Mouse (Mus musculus) CH12.LX (cell line): ENCODE measurements around the gene Fbxw17. TPM values are rescaled to one million over a fixed set of nuclear protein-coding genes. Genes with fewer than 3 reads are reported as not detected.

Source experiments
- DNase-seq: peaks from one replicate; pipeline ENCODE4 v3.0.0-alpha.2; 2013; ENCODE audit errors: extremely low read depth
- H3K27ac ChIP-seq: 2 replicates; pipeline ENCODE4 v1.5.1; 2012; ENCODE audit warnings: low read depth, mild to moderate bottlenecking, control low read depth, moderate library complexity; ENCODE audit not compliant: insufficient read depth
- H3K27me3 ChIP-seq: replicated peaks from 2 replicates; pipeline ENCODE3; 2012; ENCODE audit warnings: inconsistent platforms
- H3K36me3 ChIP-seq, 2 experiments: replicated peaks in 1 of 2; 2 replicates each; pipeline versions ENCODE3 to v1.6.1; 2012; ENCODE audit warnings: inconsistent platforms in 1 of 2, low read length in 1 of 2, mild to moderate bottlenecking in 1 of 2, mixed read lengths in 1 of 2, moderate library complexity in 1 of 2; ENCODE audit not compliant: control insufficient read depth in 1 of 2, insufficient read depth in 1 of 2
- H3K4me1 ChIP-seq, 2 experiments: 2 replicates each; pipeline ENCODE4 v1.6.1; 2012; ENCODE audit warnings: inconsistent platforms in 1 of 2, moderate library complexity in 1 of 2; ENCODE audit not compliant: insufficient read depth in 2 of 2, control insufficient read depth in 1 of 2
- H3K4me2 ChIP-seq: 2 replicates; pipeline ENCODE4 v1.6.1; 2012; ENCODE audit warnings: low read depth, mild to moderate bottlenecking, control low read depth; ENCODE audit not compliant: poor library complexity, insufficient read depth, severe bottlenecking
- H3K4me3 ChIP-seq, 3 experiments: fragments of 150-350 bp in 1 of 3; sonication (generic) in 1 of 3; replicated peaks in 1 of 3; 2 replicates each; pipeline versions ENCODE3 to v1.5.1; 2011 to 2012; ENCODE audit warnings: low read depth in 2 of 3, low read length in 2 of 3, mild to moderate bottlenecking in 2 of 3, moderate library complexity in 2 of 3, control low read depth in 1 of 3, improper control_type of control experiment in 1 of 3, inconsistent platforms in 1 of 3, mixed read lengths in 1 of 3; ENCODE audit not compliant: poor library complexity in 1 of 3
- H3K79me2 ChIP-seq: replicated peaks from 2 replicates; pipeline ENCODE4 v1.6.1; 2012; ENCODE audit warnings: mild to moderate bottlenecking, moderate library complexity; ENCODE audit not compliant: control insufficient read depth, poor library complexity, insufficient read depth, severe bottlenecking; ENCODE audit errors: extremely low read depth
- H3K9ac ChIP-seq: 2 replicates; pipeline ENCODE4 v1.6.1; 2012; ENCODE audit warnings: low read depth, mild to moderate bottlenecking, control low read depth, moderate library complexity; ENCODE audit not compliant: insufficient read depth
- H3K9me3 ChIP-seq: replicated peaks from 2 replicates; pipeline ENCODE3; 2012; ENCODE audit warnings: low read length, inconsistent platforms, mixed read lengths
- BHLHE40 ChIP-seq: IDR thresholded peaks from 2 replicates; pipeline ENCODE4 v1.6.1; 2011; ENCODE audit warnings: mild to moderate bottlenecking, low read depth, low read length, improper control_type of control experiment
- CHD1 ChIP-seq: IDR thresholded peaks from 2 replicates; pipeline ENCODE4 v1.6.1; 2012; ENCODE audit warnings: low read depth, low read length, improper control_type of control experiment, inconsistent platforms
- CHD2 ChIP-seq: IDR thresholded peaks from 2 replicates; pipeline ENCODE4 v1.6.1; 2011; ENCODE audit warnings: low read length, improper control_type of control experiment
- CTCF ChIP-seq, 2 experiments: IDR thresholded peaks in 1 of 2; conservative IDR thresholded peaks in 1 of 2; 2 replicates each; pipeline ENCODE4 v1.5.1; 2011 to 2012; ENCODE audit warnings: low read depth in 2 of 2, low read length in 2 of 2, improper control_type of control experiment in 1 of 2, inconsistent platforms in 1 of 2, mild to moderate bottlenecking in 1 of 2, moderate library complexity in 1 of 2
- E2F4 ChIP-seq: IDR thresholded peaks from 2 replicates; pipeline ENCODE4 v1.6.1; 2011; ENCODE audit warnings: low read depth, low read length, improper control_type of control experiment; ENCODE audit not compliant: insufficient replicate concordance
- ELF1 ChIP-seq: IDR thresholded peaks from 2 replicates; pipeline ENCODE4 v1.6.1; 2014; ENCODE audit warnings: low read depth, mild to moderate bottlenecking, inconsistent platforms, low read length, improper control_type of control experiment
- EP300 ChIP-seq: IDR thresholded peaks from 2 replicates; pipeline ENCODE4 v1.6.1; 2011; ENCODE audit warnings: low read length, improper control_type of control experiment
- ETS1 ChIP-seq: conservative IDR thresholded peaks from 2 replicates; pipeline ENCODE4 v1.6.1; 2012; ENCODE audit warnings: low read depth, mild to moderate bottlenecking, inconsistent platforms, low read length, improper control_type of control experiment, moderate library complexity
- GABPA ChIP-seq: IDR thresholded peaks from 2 replicates; pipeline ENCODE4 v1.6.1; 2012; ENCODE audit warnings: low read depth, low read length, improper control_type of control experiment, inconsistent platforms; ENCODE audit not compliant: insufficient replicate concordance
- HCFC1 ChIP-seq: IDR thresholded peaks from 2 replicates; pipeline ENCODE4 v1.6.1; 2012; ENCODE audit warnings: low read depth, mild to moderate bottlenecking, inconsistent platforms, low read length, improper control_type of control experiment
- IRF4 ChIP-seq: IDR thresholded peaks from 2 replicates; pipeline ENCODE4 v1.6.1; 2014; ENCODE audit warnings: low read depth, mild to moderate bottlenecking, inconsistent platforms, low read length, improper control_type of control experiment
- JUN ChIP-seq: IDR thresholded peaks from 2 replicates; pipeline ENCODE4 v1.6.1; 2011; ENCODE audit warnings: low read depth, mild to moderate bottlenecking, low read length, improper control_type of control experiment, moderate library complexity; ENCODE audit not compliant: insufficient read depth
- JUND ChIP-seq: conservative IDR thresholded peaks from 2 replicates; pipeline ENCODE4 v1.6.1; 2011; ENCODE audit warnings: low read depth, low read length, improper control_type of control experiment
- KAT2A ChIP-seq: IDR thresholded peaks from 2 replicates; pipeline ENCODE4 v1.6.1; 2012; ENCODE audit warnings: low read length, improper control_type of control experiment, inconsistent platforms; ENCODE audit not compliant: insufficient replicate concordance
- MAFK ChIP-seq: IDR thresholded peaks from 2 replicates; pipeline ENCODE4 v1.6.1; 2011; ENCODE audit warnings: low read length, improper control_type of control experiment; ENCODE audit not compliant: insufficient replicate concordance
- MAX ChIP-seq: IDR thresholded peaks from 2 replicates; pipeline ENCODE4 v1.6.1; 2011; ENCODE audit warnings: low read length, improper control_type of control experiment
- MAZ ChIP-seq: IDR thresholded peaks from 2 replicates; pipeline ENCODE4 v1.6.1; 2012; ENCODE audit warnings: low read depth, mild to moderate bottlenecking, inconsistent platforms, low read length, improper control_type of control experiment, moderate library complexity
- MEF2A ChIP-seq: IDR thresholded peaks from 2 replicates; pipeline ENCODE4 v1.6.1; 2014; ENCODE audit warnings: low read depth, mild to moderate bottlenecking, inconsistent platforms, low read length, improper control_type of control experiment, borderline replicate concordance
- MXI1 ChIP-seq: IDR thresholded peaks from 2 replicates; pipeline ENCODE4 v1.6.1; 2011; ENCODE audit warnings: mild to moderate bottlenecking, low read depth, low read length, improper control_type of control experiment
- MYC ChIP-seq: IDR thresholded peaks from 2 replicates; pipeline ENCODE4 v1.6.1; 2011; ENCODE audit warnings: low read depth, mild to moderate bottlenecking, improper control_type of control experiment, low read length
- NELFE ChIP-seq: IDR thresholded peaks from 2 replicates; pipeline ENCODE4 v1.6.1; 2011; ENCODE audit warnings: low read depth, low read length, improper control_type of control experiment
- NRF1 ChIP-seq: IDR thresholded peaks from 2 replicates; pipeline ENCODE4 v1.6.1; 2014; ENCODE audit warnings: low read depth, mild to moderate bottlenecking, inconsistent platforms, low read length, improper control_type of control experiment, moderate library complexity
- PAX5 ChIP-seq: IDR thresholded peaks from 2 replicates; pipeline ENCODE4 v1.6.1; 2012; ENCODE audit warnings: low read length, inconsistent platforms, mixed read lengths
- POLR2A ChIP-seq: IDR thresholded peaks from 2 replicates; pipeline ENCODE4 v1.6.1; 2011; ENCODE audit warnings: low read depth, mild to moderate bottlenecking, improper control_type of control experiment, low read length
- POLR2AphosphoS2 ChIP-seq: IDR thresholded peaks from 2 replicates; pipeline ENCODE4 v1.6.1; 2011; ENCODE audit warnings: low read depth, low read length, improper control_type of control experiment
- RAD21 ChIP-seq: IDR thresholded peaks from 2 replicates; pipeline ENCODE4 v1.6.1; 2011; ENCODE audit warnings: low read depth, mild to moderate bottlenecking, low read length, improper control_type of control experiment, moderate library complexity
- RCOR1 ChIP-seq: conservative IDR thresholded peaks from 2 replicates; pipeline ENCODE4 v1.6.1; 2012; ENCODE audit warnings: low read depth, mild to moderate bottlenecking, inconsistent platforms, low read length, improper control_type of control experiment
- SIN3A ChIP-seq: IDR thresholded peaks from 2 replicates; pipeline ENCODE4 v1.6.1; 2012; ENCODE audit warnings: low read length, improper control_type of control experiment, inconsistent platforms
- SMC3 ChIP-seq: IDR thresholded peaks from 2 replicates; pipeline ENCODE4 v1.6.1; 2011; ENCODE audit warnings: low read depth, low read length, improper control_type of control experiment
- TBP ChIP-seq: conservative IDR thresholded peaks from 2 replicates; pipeline ENCODE4 v1.6.1; 2011; ENCODE audit warnings: low read depth, low read length, improper control_type of control experiment
- TCF12 ChIP-seq: IDR thresholded peaks from 2 replicates; pipeline ENCODE4 v1.6.1; 2014; ENCODE audit warnings: low read depth, mild to moderate bottlenecking, inconsistent platforms, low read length, improper control_type of control experiment
- UBTF ChIP-seq: IDR thresholded peaks from 2 replicates; pipeline ENCODE4 v1.6.1; 2012; ENCODE audit warnings: low read depth, mild to moderate bottlenecking, inconsistent platforms, low read length, improper control_type of control experiment, moderate library complexity
- USF1 ChIP-seq: IDR thresholded peaks from 2 replicates; pipeline ENCODE4 v1.6.1; 2014; ENCODE audit warnings: low read depth, mild to moderate bottlenecking, inconsistent platforms, low read length, improper control_type of control experiment
- USF2 ChIP-seq: conservative IDR thresholded peaks from 2 replicates; pipeline ENCODE4 v1.6.1; 2011; ENCODE audit warnings: low read depth, low read length, improper control_type of control experiment
- ZC3H11A ChIP-seq: IDR thresholded peaks from 2 replicates; pipeline ENCODE4 v1.6.1; 2012; ENCODE audit warnings: low read depth, mild to moderate bottlenecking, inconsistent platforms, low read length, improper control_type of control experiment
- ZKSCAN1 ChIP-seq: IDR thresholded peaks from 2 replicates; pipeline ENCODE4 v1.6.1; 2012; ENCODE audit warnings: low read depth, inconsistent platforms, low read length, improper control_type of control experiment, borderline replicate concordance
- ZMIZ1 ChIP-seq: IDR thresholded peaks from 2 replicates; pipeline ENCODE4 v1.6.1; 2012; ENCODE audit warnings: low read depth, mild to moderate bottlenecking, inconsistent platforms, low read length, improper control_type of control experiment
- ZNF384 ChIP-seq: IDR thresholded peaks from 2 replicates; pipeline ENCODE4 v1.6.1; 2012; ENCODE audit warnings: low read depth, low read length, improper control_type of control experiment, inconsistent platforms
- dilution Hi-C: fragments of 300-500 bp; cut with MboI; formaldehyde crosslinking; loops from 2 replicates; pipeline ENCODE4 v1.14.3; 2020; ENCODE audit warnings: low sequenced_read_pairs; ENCODE audit not compliant: extremely low pct_unique_long_range_greater_than_20kb, extremely low pct_ligation_motif_present
- in situ Hi-C: fragments of 300-500 bp; cut with MboI; formaldehyde crosslinking; loops from 3 replicates; pipeline ENCODE4 v1.14.3; 2019; ENCODE audit warnings: low sequenced_read_pairs, low pct_ligation_motif_present, low pct_unique_long_range_greater_than_20kb, mixed read lengths
- polyA plus RNA-seq: library from polyadenylated mRNA; unstranded; fragments of >175 nt; gene quantifications from 2 replicates; pipeline ENCODE4 v1.2.1, GENCODE M21; 2012; ENCODE audit warnings: low read depth; ENCODE audit not compliant: insufficient read length
- total RNA-seq, 2 experiments: library from RNA; depleted of rRNA; stranded (reverse); fragments of 300-350 nt in 1 of 2; fragments of >200 nt in 1 of 2; gene quantifications; 2 replicates each; pipeline ENCODE4 v1.2.3; 2012 to 2014

The Fbxw17 gene
- total RNA-seq (2012; rRNA removed) (15.1 and 15.4 TPM in 2 replicates), total RNA-seq (2014; rRNA removed) (9.6 and 12.1 TPM in 2 replicates), polyA plus RNA-seq (15.4 and 16.5 TPM in 2 replicates)

- Histone ChIP-seq H3K79me2 (no peaks in the 10 kb centered on the region), H3K4me2 (peak within 1 kb of the TSS; percentile 94), H3K4me1 (peaks cover 12 to 26% of the 10 kb centered on the region in 2 experiments; a peak in 3 of 4 replicates), H3K9me3 (no peaks in the 10 kb centered on the region), H3K9ac (peak within 1 kb of the TSS; percentile 78), H3K4me3 (peak within 1 kb of the TSS; percentile 75 to 87 (median 83)), H3K27ac (no peak within 1 kb of the TSS), H3K27me3 (no peaks in the 10 kb centered on the region), H3K36me3 (peaks cover 4 to 24% of the 10 kb centered on the region in 2 experiments)
- TF ChIP-seq MXI1 (no peak; the same call in 1 of the 2 replicates), CHD1 (no peak), TCF12 (peak; percentile 85), ETS1 (no peak), HCFC1 (peak; percentile 60), POLR2AphosphoS2 (peak; percentile 57; the same call in 1 of the 2 replicates), ZMIZ1 (peak; percentile 72; the same call in 1 of the 2 replicates), RAD21 (no peak), TBP (peak; percentile 80; the same call in 1 of the 2 replicates), JUN (no peak), MEF2A (peak; percentile 32; the same call in 1 of the 2 replicates), EP300 (no peak), E2F4 (0 out of 2 replicates have a peak, but pooled peaks have one; percentile 17), MYC (peak; percentile 38; the same call in 1 of the 2 replicates), USF2 (no peak), SMC3 (no peak), USF1 (no peak), JUND (no peak), NELFE (no peak; the same call in none of the 2 replicates), ELF1 (peak; percentile 79), PAX5 (no peak), IRF4 (peak; percentile 44; the same call in 1 of the 2 replicates), MAFK (no peak), MAZ (no peak), MAX (peak; percentile 71), NRF1 (peak; percentile 80), RCOR1 (no peak), CTCF (conservative IDR thresholded peaks at IDR 0.05 in 1 of 2, IDR thresholded peaks at IDR 0.05 in 1 of 2; ENCODE audit: low read depth in 2 of 2, low read length in 2 of 2) (no peak), POLR2A (peak; percentile 85), ZNF384 (no peak), CHD2 (no peak; the same call in 1 of the 2 replicates), SIN3A (peak; percentile 60), BHLHE40 (peak; percentile 48; the same call in 1 of the 2 replicates), KAT2A (no peak), GABPA (no peak), UBTF (no peak), ZKSCAN1 (no peak), ZC3H11A (no peak)
- dilution Hi-C loops (no loop called here), in situ Hi-C loops (no loop called here)
- DNase-seq = peak; percentile 81
Observed at GRCm38 (mm10) chr13:50417389-50418183, at the start of gene Fbxw17. TSS of gene Fbxw17 (plus strand) at chr13:50417864.
